In genomic region chr13:45571795-45572262, GRCm38 (mm10) we compare ENCODE assay signal across 8 mouse cellular contexts.
A peak's percentile ranks its signal among the peaks of the same experiment; 100 is the strongest.
DNase-seq lines count a peak whose midpoint lies in the region; ATAC-seq and TF ChIP-seq lines count a peak whose summit lies in the region.

No protein-coding gene starts in this region.

- H3K79me2 ChIP-seq in C2C12 (ENCODE audit: control insufficient read depth, insufficient read depth): no peaks in the 10 kb centered on the region

- H3K27me3 ChIP-seq in C2C12 (ENCODE audit: control insufficient read depth, insufficient read depth, insufficient read length): no peaks in the 10 kb centered on the region
- no peaks in the 10 kb centered on the region for H3K27me3 ChIP-seq in forebrain, embryonic 11.5 days (ENCODE audit: control insufficient read depth, insufficient read depth, low read length)
- H3K27me3 ChIP-seq in heart, embryonic 15.5 days: no peaks in the 10 kb centered on the region
- H3K27me3 ChIP-seq in liver, embryonic 12.5 days (replicated peaks): no peaks in the 10 kb centered on the region
- no peaks in the 10 kb centered on the region for H3K27me3 ChIP-seq in stomach, embryonic 15.5 days (replicated peaks)

- no peak overlapping the region for H3K9ac ChIP-seq in forebrain, embryonic 11.5 days (ENCODE audit: low read length)
- 0 out of 2 replicates have a peak overlapping the region, but pooled peaks have one; percentile 15 for H3K9ac ChIP-seq in heart, embryonic 15.5 days
- peak overlapping the region; percentile 36; the same call in 1 of the 2 replicates for H3K9ac ChIP-seq in liver, embryonic 12.5 days
- no peak overlapping the region for H3K9ac ChIP-seq in stomach, embryonic 15.5 days

- 5% methylated on average over 6 of the region's 6 CpGs for WGBS in forebrain, embryonic 11.5 days
- 2% methylated on average over 6 of the region's 6 CpGs for WGBS in heart, embryonic 15.5 days
- WGBS in liver, embryonic 12.5 days (ENCODE audit: insufficient replicate concordance): 4% methylated on average over 6 of the region's 6 CpGs
- under 1% methylated on average over 6 of the region's 6 CpGs for WGBS in stomach, embryonic 15.5 days

- DNase-seq in brain, embryonic 14.5 days (ENCODE audit: low read depth): peak; percentile 95
- peak; percentile 92 for DNase-seq in forebrain, embryonic 11.5 days (ENCODE audit: low spot score)
- peak; percentile 89 for DNase-seq in kidney, postnatal 10 days
- DNase-seq in neural tube, embryonic 10.5 days (ENCODE audit: extremely low spot score, low spot score): peak; percentile 84

- no peaks in the 10 kb centered on the region for H3K4me1 ChIP-seq in forebrain, embryonic 11.5 days (replicated peaks; ENCODE audit: control insufficient read depth, insufficient read depth, low read length)
- H3K4me1 ChIP-seq in heart, embryonic 15.5 days (replicated peaks): peaks cover 34% of the 10 kb centered on the region
- peaks cover 14% of the 10 kb centered on the region for H3K4me1 ChIP-seq in liver, embryonic 12.5 days
- H3K4me1 ChIP-seq in stomach, embryonic 15.5 days: 0 out of 2 replicates have a peak, but pooled peaks cover 12% of the 10 kb centered on the region

- TF ChIP-seq CTCF in C2C12 (IDR thresholded peaks at IDR 0.05; ENCODE audit: control insufficient read depth, insufficient read depth, insufficient read length): peak; percentile 65
- peak; percentile 98 for TF ChIP-seq CTCF in brain, embryonic 14.5 days (IDR thresholded peaks at IDR 0.05; ENCODE audit: borderline replicate concordance, extremely low read depth, insufficient read depth, insufficient read length)

- H3K9me3 ChIP-seq in forebrain, embryonic 11.5 days (ENCODE audit: control insufficient read depth, low read length): no peaks in the 10 kb centered on the region
- H3K9me3 ChIP-seq in heart, embryonic 15.5 days (replicated peaks): no peaks in the 10 kb centered on the region
- no peaks in the 10 kb centered on the region for H3K9me3 ChIP-seq in liver, embryonic 12.5 days (replicated peaks)
- H3K9me3 ChIP-seq in stomach, embryonic 15.5 days: no peaks in the 10 kb centered on the region

- no peak for TF ChIP-seq POLR2A in brain, embryonic 14.5 days (IDR thresholded peaks at IDR 0.05; ENCODE audit: borderline replicate concordance, extremely low read depth, insufficient read depth, insufficient read length, poor library complexity, severe bottlenecking)

- no peaks in the 10 kb centered on the region for H3K36me3 ChIP-seq in C2C12 (ENCODE audit: control insufficient read depth, insufficient read depth)
- no peaks in the 10 kb centered on the region for H3K36me3 ChIP-seq in forebrain, embryonic 11.5 days (ENCODE audit: control insufficient read depth, insufficient read depth, low read length)
- 0 out of 2 replicates have a peak, but pooled peaks cover 3% of the 10 kb centered on the region for H3K36me3 ChIP-seq in heart, embryonic 15.5 days
- H3K36me3 ChIP-seq in liver, embryonic 12.5 days: peaks cover 14% of the 10 kb centered on the region; the same call in 1 of the 2 replicates
- H3K36me3 ChIP-seq in stomach, embryonic 15.5 days: no peaks in the 10 kb centered on the region; the same call in 1 of the 2 replicates

- no peak overlapping the region for H3K4me2 ChIP-seq in forebrain, embryonic 11.5 days (ENCODE audit: low read depth, low read length, severe bottlenecking)
- peak overlapping the region; percentile 56 for H3K4me2 ChIP-seq in heart, embryonic 15.5 days
- peak overlapping the region; percentile 45 for H3K4me2 ChIP-seq in liver, embryonic 12.5 days
- H3K4me2 ChIP-seq in stomach, embryonic 15.5 days: no peak overlapping the region

- H3K4me3 ChIP-seq in C2C12 (ENCODE audit: insufficient read depth, poor library complexity, severe bottlenecking): no peak overlapping the region
- H3K4me3 ChIP-seq in forebrain, embryonic 11.5 days (ENCODE audit: low read depth, low read length): no peak overlapping the region
- peak overlapping the region; percentile 21; the same call in 1 of the 2 replicates for H3K4me3 ChIP-seq in heart, embryonic 15.5 days
- H3K4me3 ChIP-seq in liver, embryonic 12.5 days: no peak overlapping the region
- H3K4me3 ChIP-seq in stomach, embryonic 15.5 days (replicated peaks): no peak overlapping the region

- no peak overlapping the region for H3ac ChIP-seq in C2C12 (ENCODE audit: control insufficient read depth, insufficient read length, low read depth)

- peak; percentile 55 for ATAC-seq in forebrain, embryonic 11.5 days (replicated peaks; ENCODE audit: low FRiP score)
- no peak for ATAC-seq in heart, embryonic 15.5 days (replicated peaks; ENCODE audit: insufficient number of reproducible peaks, insufficient read depth, low FRiP score, low read depth)
- peak; percentile 78 for ATAC-seq in liver, embryonic 12.5 days
- 0 out of 2 replicates have a peak, but pooled peaks have one; percentile 49 for ATAC-seq in stomach, embryonic 15.5 days (ENCODE audit: insufficient read depth, low FRiP score, low read depth)

- H3K79me3 ChIP-seq in C2C12 (ENCODE audit: low read depth): no peaks in the 10 kb centered on the region

- no peak overlapping the region for H3K27ac ChIP-seq in forebrain, embryonic 11.5 days (ENCODE audit: low read depth, low read length)
- no peak overlapping the region for H3K27ac ChIP-seq in heart, embryonic 15.5 days
- H3K27ac ChIP-seq in liver, embryonic 12.5 days: no peak overlapping the region; the same call in 1 of the 2 replicates
- no peak overlapping the region for H3K27ac ChIP-seq in stomach, embryonic 15.5 days

TF ChIP-seq in C2C12, 6 proteins besides CTCF, POLR2A, EP300 and RAD21:
- TF ChIP-seq CEBPB (IDR thresholded peaks at IDR 0.05; ENCODE audit: low read depth): no peak
- TF ChIP-seq USF1 (IDR thresholded peaks at IDR 0.05; ENCODE audit: low read depth): peak; percentile 16
TF ChIP-seq in C2C12: peak in this region for 1.

Comparison
In these comparisons a context has a peak if more than half of its experiments do, and no peak if none do; other contexts are left out.
1. H3K4me2 ChIP-seq: peak in heart, embryonic 15.5 days (single experiment) and liver, embryonic 12.5 days (single experiment); none in forebrain, embryonic 11.5 days (single experiment) and stomach, embryonic 15.5 days (single experiment).
2. H3K9ac ChIP-seq: peak in heart, embryonic 15.5 days (single experiment) and liver, embryonic 12.5 days (single experiment); none in forebrain, embryonic 11.5 days (single experiment) and stomach, embryonic 15.5 days (single experiment).
3. Peak in every context shown above with its lines, with median percentiles within 50 percentile points of each other: DNase-seq.